Mouse (Mus musculus) gonadal fat pad, adult 2 months (tissue): ENCODE measurements around the gene Sorbs1. TPM values are rescaled to one million over a fixed set of nuclear protein-coding genes. Genes with fewer than 3 reads are reported as not detected.

Experiments used
- DNase-seq: peaks from one replicate; pipeline ENCODE4 v3.0.0-alpha.2; 2012; ENCODE audit warnings: low read depth
- polyA plus RNA-seq: library from polyadenylated mRNA; depleted of rRNA; stranded (reverse); fragments of >200 nt; gene quantifications from 2 replicates; pipeline ENCODE4 v1.2.3, GENCODE M21; 2012

The Sorbs1 gene
- polyA plus RNA-seq, 1 experiment: 113 TPM

GRCm38 (mm10) chr19:40512500-40513421, 818 bp downstream of the Sorbs1 start:
- DNase-seq: no peak

DNA sequence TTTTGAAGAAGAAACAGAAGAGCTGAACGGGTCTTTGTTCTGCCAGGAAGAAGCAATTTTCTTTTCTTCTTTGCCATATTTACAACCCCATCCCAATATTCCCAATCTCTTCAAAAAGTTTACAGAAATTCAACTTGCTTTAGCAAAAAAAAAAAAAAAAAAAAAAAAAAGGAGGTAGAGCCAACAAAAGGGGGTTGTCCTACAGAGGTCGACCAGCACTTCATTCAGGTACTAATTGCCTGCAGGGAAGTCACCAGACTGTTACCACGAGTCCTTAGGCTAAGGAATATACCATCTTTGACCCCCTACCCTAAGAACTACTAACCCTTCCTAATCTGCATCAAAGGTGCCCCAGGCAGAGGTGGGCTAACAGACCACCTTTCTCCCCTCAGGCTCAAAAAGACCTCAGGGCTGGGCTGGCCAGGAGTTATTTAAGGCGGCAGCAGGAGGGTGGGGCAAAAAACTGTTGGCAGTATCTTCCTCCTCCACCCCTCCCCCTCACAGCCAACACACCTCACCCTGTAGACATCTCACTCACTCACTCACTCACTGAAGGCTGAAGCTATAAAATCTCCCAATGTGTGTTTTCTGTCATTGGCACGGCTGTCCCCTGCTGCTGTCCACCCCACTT, 1.8 kb downstream of the Sorbs1 start:
- DNase-seq: no peak

GRCm38 (mm10) chr19:40511100-40511439, 2.5 kb downstream of the Sorbs1 start:
- no peak for DNase-seq

DNA sequence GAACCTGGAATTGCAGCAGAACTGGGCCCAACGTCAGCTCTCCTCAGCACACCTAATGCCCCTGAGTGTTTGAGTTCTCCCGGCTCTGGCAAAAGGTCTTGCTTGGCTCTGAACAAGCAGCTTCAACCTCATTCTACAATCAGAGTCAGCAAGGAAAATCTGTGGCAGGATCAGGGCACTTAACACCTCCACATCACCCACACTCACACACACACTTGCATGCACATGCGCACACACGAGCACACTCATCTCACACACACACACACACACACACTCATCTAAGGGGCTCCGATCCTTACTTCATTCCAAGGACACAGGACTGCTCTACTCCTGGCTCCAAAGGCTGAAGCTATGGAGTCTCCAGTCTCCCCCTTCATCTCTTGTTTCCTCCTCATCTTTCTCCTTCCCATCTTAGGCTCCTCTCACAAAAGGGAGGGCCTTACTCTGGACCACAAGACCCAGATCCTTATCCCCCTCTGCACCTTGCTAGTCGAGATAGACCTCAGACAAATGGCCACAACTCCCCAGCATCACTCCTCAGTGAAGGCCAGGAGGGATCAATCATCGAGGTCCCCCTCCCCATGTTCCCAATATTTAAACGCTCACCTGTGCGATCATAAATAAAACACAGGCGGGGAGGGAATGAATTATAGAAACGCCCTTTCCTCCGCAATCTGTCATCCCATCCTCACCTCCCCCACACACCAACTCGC, 3.0 kb downstream of the Sorbs1 start:
- DNase-seq: no peak

GRCm38 (mm10) chr19:40509274-40509673, 4.3 kb downstream of the Sorbs1 start:
- no peak for DNase-seq

GRCm38 (mm10) chr19:40508851-40509250, 4.7 kb downstream of the Sorbs1 start:
- no peak for DNase-seq

GRCm38 (mm10) chr19:40506965-40507364, 6.6 kb downstream of the Sorbs1 start:
- DNase-seq: no peak

- DNase-seq: no peak
These were observed 9.2 kb downstream of the Sorbs1 start for GRCm38 (mm10) chr19:40504336-40504735.

- no peak for DNase-seq
These were observed 13.4 kb downstream of the Sorbs1 start for GRCm38 (mm10) chr19:40499940-40500737.

- no peak for DNase-seq
These were observed 14.4 kb downstream of the Sorbs1 start for GRCm38 (mm10) chr19:40499141-40499540.

DNA sequence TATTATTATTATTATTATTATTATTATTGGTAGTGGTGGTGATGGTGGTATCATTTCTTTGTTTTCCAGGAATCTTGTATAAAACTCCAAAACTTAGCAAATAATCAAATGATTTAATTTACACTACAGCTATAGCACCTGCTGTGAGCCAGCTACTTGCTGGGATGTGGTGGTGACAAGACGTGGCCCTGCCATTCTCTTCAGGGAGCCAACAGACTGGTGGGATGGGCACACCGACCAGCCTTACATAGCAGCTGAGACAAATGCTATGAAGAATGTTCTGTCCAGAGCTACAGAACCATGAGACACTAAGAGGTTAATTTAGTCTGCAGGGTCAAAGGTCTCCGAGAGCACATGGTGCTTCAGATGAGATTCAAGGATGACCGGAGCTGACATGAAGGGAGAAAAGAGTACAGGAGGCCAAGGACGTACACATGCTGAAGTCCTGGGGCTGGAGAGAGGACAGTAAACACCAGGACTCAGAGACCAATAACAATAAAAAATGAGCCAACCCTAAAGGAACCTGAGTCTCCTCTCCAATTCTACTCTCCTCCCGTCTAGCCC, 15.3 kb downstream of the Sorbs1 start:
- no peak for DNase-seq

- DNase-seq: no peak
These were observed 16.9 kb downstream of the Sorbs1 start for GRCm38 (mm10) chr19:40496509-40497267.

- no peak for DNase-seq
These were observed 17.5 kb downstream of the Sorbs1 start for GRCm38 (mm10) chr19:40496071-40496470.

DNA sequence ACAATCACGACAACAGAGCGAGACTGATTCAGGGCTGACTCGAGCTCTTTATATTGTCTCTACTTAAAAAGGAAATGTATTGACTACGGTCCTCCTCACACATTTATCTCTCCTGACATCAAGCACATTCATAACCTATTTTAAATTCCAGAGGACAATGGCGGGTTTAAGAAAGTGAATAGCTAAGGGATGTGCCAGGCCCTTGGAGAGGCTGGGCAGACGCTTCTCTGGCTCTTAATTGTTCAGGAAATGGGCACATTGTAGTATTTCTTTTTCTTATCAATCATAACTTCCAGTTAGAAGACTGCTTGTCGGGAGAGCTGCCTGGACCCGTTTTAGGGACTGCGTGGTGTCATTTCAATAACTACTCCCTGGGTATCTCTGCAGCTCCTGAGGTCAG, 20.7 kb downstream of the Sorbs1 start:
- DNase-seq: no peak

GRCm38 (mm10) chr19:40491442-40491841, 22.1 kb downstream of the Sorbs1 start:
- no peak for DNase-seq

DNA sequence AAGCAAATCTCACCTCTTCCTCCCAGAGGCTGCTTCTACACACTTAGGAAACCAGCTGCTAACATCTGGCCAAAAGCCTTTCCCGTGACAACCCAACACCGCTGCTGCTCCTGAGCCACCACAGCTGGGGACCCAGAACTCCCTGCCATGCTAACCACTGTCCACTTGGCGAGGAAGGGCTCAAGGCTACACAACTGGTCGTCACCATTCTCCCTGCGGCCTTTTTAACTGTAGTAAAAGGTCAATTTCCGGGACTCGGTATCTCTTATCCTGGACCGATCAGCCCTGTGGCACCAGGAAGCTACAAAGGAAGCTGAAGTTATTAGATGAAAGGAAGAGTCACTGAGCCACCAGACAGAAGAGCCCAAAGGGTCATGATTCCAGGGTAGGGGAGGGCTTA, 22.8 kb downstream of the Sorbs1 start:
- no peak for DNase-seq

- DNase-seq: no peak
These were observed 23.9 kb downstream of the Sorbs1 start for GRCm38 (mm10) chr19:40489633-40490032.

DNA sequence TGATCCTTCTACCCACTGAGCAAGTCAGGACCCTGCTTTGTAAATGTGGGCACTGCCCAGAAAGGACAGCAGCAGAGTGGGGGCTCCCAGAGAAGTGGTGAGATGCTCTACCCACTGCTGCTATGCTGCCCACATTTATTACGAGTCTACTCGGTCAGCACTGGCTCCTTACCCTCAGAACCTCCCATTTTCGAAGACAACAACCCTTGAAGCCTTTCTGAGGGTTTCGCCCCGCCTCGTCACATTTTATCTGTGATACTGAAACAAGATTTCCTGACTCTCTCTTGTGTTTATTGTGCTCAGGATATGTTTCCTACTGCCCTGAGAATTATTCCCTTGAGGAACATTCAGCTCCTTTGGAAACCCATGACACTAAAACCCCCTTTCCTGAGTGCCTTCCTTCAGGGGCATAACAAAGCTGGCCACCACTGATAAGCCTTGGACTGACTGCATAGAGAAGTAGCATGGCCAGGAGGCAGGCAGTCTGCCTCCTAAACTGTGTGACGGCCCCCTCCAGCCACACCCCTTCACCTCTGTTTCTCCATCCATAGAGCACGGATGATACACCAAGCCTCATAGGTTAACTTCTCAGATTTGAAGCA, 24.6 kb downstream of the Sorbs1 start:
- no peak for DNase-seq

- DNase-seq: no peak
These were observed 26.0 kb downstream of the Sorbs1 start for GRCm38 (mm10) chr19:40487561-40487960.

DNA sequence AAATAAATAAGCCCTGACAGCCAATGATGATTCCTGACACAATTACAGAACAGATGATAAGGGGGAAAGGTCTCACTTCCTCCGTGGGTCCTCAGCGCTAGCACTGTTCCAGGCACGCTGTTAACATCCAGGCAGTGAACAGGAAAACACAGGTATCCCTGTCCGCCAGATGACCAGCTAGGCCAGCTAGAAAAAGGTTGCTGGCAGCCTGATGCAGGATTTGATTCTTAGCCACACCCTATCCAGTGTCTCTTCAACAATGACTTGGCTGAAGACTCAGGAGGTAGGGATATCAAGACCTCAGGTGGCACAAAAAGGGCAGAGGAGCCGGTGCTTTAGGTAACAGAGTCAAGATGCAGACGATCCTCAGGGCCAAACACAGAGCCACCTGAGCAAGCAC, 32.5 kb downstream of the Sorbs1 start:
- DNase-seq: no peak
